Mouse (Mus musculus): Measurements from ENCODE around the gene Pidd1.

The Pidd1 gene

DNA sequence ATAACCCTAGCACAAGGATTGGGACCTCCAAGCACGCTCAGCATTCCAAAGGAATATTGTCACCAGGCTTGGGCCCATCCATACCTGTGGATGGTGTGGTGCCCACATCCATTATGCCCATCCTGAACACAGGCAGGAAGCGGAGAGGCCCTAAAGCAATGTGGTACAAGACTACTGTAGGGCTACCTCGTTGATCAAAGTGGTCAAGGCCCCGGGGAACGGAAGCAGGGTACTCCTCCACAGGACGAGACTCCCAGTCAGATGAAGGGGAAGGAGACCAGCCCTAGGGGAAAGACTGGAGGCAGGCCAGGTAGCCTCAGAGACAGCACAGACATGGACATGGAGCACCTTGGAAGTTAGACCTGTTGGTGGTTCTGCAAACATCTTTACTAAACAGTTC, 28.9 kb upstream of the Pidd1 start:
- DNase-seq (ENCODE audit: low read depth, low spot score) = no peak

DNA sequence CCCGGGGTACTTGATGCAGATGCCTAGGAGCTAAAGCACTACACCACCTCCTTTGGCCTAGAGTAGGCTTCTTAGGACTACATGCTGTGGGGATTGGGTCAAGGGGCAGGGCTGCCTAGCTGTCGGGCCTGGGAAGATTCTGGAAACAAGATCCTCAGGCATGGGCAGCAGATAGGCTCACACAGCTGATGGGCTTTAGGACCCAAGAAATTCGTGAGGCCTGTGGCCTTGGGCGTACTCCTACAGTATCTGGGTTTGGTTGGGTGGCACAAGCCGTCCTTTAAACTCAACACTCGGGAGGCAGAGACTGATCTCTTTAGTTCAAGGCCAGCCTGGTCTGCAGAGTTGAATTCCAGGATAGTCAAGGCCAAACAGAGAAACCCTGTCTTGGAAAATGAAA, 28.4 kb upstream of the Pidd1 start:
- no peak for DNase-seq (ENCODE audit: low read depth, low spot score)

DNA sequence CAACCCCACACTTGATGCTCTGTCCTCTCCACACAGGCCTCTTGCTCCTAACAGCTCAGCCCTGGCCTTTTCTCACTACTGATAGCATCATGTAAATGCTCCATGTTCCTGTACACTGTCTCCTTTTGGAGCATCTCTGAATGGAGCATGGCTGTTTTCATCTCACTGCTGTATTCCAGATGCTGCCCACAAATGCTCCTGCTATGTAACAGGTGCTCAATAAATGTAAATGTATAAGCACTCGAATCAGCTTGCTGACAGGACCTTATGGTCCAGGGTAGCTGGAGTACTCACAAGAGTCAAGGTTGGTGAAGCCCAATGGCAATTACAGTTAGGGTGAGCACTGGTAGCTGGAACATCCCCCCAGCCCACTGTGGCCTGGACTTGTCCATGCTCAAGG, 27.4 kb upstream of the Pidd1 start:
- no peak for DNase-seq (ENCODE audit: low read depth, low spot score)

DNA sequence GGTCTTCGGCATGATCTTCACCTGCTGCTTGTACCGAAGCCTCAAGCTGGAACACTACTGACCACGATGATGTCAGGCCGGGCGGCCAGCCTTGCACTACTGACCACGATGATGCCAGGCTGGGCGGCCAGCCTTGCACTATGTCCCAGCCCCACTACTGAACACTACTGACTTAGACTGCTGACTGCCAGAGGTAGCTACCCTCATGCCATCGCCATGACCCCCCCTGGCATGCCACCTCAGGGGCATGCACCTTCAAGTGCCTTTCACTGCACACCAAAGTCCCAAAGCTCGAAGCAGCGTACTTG, 26.8 kb upstream of the Pidd1 start:
- DNase-seq (ENCODE audit: low read depth, low spot score) = no peak

DNA sequence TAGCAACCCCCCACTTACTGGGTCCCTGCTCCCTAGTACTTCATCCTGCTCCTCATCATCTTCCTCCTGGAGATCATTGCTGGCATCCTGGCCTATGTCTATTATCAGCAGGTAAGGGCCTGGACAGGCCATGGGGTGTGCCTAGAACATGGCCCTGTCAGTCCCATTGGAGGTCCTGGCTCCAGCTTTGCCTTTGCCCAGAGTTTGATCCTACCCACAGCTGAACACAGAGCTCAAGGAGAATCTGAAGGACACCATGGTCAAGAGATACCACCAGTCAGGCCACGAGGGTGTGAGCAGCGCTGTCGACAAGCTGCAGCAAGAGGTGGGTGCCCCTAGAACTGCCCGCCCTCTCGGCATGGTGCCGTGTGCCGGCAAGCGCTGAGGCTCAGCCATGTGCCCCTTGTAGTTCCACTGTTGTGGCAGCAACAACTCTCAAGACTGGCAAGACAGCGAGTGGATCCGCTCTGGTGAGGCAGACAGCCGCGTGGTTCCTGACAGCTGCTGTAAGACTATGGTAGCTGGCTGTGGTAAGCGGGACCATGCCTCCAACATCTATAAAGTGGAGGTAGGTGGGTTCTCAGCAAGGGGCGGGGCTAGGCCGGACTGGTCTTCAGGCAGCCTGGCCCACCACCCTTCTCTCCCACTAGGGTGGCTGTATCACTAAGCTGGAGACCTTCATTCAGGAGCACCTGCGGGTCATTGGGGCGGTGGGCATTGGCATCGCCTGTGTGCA, 26.2 kb upstream of the Pidd1 start:
- no peak for DNase-seq (ENCODE audit: low read depth, low spot score)

DNA sequence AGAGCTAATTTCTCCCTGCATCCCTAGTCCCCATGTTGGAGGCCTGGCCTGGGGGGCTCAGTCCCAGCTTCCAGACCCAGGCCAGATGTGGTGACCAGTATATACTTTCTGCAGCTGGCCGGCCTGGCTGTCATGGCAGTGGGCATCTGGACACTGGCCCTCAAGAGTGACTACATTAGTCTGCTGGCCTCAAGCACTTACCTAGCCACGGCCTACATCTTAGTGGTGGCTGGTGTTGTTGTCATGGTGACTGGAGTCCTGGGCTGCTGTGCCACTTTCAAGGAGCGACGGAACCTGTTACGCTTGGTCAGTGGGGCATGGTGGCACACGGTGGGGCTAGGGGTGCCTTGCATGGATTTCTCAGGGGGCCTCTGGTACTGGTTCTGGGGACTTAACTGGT, 25.5 kb upstream of the Pidd1 start:
- DNase-seq (ENCODE audit: low read depth, low spot score) = no peak

DNA sequence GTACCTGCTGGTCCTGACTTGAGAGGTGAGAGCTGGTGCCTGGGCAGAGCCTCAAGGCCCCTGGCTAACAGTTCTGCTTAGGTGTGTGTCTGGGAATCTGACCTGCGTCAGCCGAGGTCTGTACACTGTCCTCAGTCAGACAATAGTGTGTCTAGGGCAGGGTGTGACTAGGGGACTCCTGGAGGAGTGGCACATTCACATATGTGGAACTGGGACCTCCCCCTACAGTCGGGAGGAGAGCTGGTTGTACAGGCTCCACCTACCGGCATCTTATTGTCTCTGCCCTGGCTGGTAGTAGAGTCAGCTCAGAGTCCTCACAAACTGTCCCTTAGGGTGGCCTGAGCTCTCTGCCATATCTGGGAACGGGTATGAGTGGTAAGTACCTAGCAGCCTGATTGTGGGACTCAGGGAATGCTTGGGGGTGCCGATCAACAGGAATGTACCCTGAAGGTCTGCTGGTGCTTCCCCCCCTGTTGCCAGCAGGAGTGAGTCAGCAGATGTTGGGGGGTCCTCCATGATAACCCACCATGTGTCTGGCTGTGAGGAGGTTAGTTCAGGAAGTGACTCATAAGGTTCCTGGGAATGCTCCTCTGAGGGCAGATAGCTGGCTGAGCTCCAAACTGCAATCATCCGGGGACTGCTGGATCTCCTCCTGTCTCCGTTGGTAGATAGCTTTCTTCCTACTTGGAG, 24.8 kb upstream of the Pidd1 start:
- peak; percentile 75 for DNase-seq (ENCODE audit: low read depth, low spot score)

DNA sequence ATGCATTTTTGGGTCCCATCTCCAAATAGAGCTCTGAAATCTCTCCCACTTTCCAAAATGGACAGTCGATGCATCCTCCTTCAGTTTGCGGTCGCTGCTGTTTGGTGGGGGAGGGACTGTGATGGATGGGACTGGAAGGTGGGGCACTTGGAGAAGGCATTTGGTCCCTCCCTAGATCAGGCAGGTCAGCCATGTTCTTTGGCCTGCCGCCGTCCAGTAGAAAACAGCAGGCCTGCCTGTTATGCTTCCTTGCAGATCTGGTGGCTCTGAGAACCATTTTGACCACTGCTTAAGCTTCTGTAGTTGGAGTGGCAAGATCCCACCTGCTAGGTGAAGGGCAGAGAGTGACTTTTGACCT, 24.3 kb upstream of the Pidd1 start:
- DNase-seq (ENCODE audit: low read depth, low spot score) = no peak

DNA sequence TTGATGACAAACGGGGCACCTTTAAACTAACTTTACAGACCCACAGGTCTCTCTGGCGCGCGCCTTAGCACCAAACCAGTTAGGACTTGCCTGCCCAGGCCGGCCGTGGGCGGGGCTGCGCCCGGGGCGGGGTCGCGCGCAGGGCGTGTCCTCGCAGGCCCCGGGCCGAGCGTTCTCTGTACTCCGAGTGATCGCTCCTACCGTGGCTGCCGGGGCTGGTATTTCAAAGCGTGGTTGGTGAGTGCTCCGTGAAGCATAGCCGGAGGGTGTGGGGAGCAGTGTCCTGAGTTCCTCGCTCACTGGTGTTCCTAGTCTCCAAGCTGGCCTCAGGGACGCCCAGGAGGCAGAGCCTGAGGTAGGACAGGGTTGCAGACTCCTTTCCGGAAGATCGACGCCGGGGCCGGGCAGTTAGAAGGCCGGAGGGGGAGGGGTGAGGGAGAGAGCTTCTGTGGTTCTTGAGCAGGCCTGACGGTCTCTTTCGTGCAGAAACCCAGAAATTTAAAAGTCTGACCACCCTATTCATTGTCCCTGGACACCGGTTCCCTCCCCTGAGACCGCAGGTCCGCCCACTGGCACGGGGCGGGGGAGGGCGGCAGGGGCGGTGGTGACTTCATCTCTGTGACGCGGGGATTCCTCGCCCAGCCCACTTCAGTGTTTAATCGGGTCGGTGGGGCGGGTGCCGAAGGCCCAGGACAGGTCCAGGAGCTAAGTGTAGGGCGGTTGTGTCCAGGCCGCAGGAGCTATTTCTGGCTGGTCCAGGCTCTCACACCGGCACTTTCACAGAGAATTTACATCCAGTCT, 23.6 kb upstream of the Pidd1 start, which contains the start of gene Cd151:
Gene Cd151, plus strand, starts transcription at position 163 of the 801 bp plus-strand sequence.
- DNase-seq (ENCODE audit: low read depth, low spot score) = peak; percentile 69

DNA sequence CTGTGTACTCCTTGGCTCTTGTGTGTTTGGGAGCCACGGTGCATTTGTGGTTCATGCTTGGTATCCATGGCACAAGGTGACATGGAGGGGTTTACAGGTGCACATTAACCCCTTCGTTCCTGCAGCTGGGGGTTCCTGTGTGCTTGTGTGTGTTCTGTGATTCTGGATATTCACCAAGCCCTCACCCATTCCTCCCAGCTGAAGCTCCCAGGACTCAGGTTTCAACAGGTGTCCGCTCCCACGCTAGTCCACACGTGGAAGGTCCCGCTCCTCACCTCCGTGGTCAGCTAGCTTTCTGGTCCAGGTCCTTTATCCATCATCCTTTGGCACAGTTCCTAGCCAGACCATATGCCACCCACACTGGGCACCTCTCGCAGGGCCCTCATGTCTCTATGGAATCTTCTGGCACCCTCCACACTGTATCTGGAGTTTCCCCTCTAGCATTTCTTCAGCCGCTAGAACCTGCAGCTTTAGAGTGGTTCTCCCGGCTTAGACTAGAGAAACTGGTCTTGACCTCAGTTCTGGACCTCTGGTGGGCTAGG, 22.9 kb upstream of the Pidd1 start:
- DNase-seq (ENCODE audit: low read depth, low spot score) = no peak

DNA sequence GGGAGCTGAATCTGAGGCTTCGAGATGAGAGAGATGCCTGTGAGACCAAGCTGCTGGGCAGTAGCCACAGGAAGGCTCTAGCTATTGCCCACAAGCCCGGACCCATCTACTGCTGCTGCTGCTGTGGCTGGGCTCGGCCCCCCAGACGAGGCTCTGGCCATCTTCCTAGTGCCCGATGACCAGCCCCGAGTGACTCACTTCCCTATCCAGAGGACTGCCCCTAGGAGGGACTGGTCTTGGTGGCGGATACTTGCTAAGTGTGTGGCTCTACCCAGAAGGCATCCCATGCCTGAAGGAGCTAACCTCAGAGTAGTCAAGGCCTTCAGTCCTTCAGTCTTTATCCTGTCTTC, 22.2 kb upstream of the Pidd1 start:
- DNase-seq (ENCODE audit: low read depth, low spot score) = no peak

DNA sequence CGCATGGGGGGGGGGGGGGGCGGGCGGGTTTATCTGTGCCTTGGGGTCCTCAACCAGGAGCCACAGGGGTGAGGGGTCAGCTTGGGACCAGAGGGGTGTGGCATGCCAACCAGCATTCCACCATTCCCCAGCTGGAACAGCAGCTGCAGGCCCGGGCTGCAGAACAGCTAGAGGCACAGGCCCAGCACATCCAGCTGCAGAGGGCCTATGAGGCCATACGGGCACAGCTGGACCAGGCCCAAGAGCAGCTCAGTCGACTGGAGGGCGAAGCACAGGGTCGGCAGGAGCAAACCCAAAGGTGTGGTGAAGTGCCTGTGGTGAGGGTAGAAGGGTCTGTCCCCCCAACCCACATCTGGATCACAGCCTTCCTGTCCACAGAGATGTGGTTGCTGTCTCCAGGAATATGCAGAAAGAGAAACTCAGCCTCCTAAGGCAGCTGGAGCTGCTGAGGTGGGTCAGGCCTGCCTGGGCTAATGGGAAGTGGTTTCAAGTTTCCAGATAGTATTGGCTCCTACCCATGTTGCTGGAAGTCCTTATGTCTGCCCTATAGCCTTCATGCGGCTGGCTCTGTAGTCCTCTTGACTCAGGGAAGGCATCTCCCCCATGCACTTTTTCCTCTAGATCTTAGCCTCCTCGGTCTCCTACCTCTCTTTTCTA, 21.7 kb upstream of the Pidd1 start:
- DNase-seq (ENCODE audit: low read depth, low spot score) = no peak

DNA sequence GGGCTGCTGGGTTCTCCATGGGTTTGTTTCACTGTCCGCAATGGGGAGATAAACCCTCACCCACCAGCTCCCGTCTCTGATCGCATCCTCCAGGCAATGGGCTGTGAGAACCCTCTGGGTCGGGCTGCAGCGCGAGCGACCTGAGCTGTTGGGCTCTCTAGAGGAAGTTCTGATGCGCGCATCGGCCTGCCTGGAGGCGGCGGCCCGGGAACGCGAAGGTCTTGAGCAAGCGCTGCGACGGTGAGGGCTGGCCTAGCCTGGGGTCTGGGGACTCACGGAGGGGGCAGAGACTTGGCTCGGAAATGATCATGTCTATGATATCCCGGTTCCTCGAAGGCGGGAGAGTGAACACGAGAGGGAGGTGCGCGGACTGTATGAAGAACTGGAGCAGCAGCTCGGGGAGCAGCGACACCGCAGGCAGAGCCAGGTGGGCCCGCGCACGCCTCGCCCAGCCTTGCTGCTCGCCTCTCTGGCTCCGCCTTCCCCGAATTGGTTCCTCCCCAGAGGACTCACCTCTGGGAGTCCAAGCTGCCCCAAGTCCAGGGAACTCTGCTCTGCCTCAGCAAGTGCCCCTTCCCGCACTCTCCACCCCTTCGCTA, 20.9 kb upstream of the Pidd1 start:
- DNase-seq (ENCODE audit: low read depth, low spot score) = no peak

DNA sequence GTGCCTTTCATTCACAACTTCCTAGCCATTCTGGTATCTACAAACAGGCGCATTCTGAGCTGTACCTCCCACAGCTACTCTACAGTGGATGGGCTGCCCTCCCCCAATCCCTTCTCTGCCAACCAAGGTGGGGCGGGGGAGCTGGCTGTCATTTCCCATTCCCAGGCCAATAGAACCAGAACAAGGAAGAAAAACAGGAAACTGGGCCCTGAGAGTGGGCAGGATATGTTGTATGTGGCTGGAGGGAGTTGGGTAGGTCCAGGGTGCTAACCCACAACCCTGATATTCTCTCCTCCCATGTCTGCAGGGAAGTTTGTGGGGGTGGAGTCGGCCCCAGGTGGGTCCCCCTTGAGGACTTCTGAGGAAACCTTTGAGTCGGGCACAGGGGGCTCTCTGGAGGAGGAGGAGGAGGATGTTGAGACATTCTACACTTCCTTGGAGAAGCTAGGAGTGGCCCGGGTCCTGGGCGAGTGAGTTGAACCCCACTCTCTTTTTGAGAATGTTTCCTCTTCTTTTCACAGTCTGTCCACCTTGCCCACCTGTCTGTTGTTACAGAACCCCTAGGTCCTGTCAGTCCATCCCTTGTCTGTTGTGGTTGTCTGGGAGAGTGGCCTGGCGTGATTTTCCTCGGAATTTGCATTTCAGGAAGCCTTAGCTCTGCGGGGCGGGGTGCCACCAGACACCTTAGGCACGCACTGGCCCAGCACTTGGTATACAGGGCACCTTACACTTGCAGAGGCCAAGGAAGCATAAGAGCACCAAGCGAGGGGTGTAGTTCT, 20.2 kb upstream of the Pidd1 start:
- DNase-seq (ENCODE audit: low read depth, low spot score) = no peak

DNA sequence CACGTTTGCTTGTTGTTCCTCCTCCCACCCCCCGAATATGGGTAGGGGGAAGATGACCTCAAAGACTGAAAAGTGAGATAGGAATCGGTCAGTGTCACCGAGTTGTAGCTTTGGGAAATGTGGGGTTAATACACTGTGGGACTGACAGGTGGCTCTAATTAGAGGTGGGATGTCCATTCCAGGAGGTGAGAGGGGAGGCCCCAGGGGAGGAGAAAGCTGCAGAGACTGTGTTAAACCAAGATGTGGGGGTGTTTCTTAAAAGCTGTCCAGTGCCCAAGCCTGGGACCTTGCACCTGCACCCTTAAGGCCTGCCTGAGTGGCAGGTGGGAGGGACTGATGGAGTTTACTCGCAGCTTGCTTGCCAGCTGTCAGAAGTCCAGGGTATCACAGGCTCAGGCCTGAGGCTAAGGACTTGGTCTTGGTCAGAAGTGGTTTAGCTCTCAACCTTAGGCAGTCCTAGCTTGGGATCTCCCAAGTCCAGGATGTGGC, 18.6 kb upstream of the Pidd1 start:
- no peak for DNase-seq (ENCODE audit: low read depth, low spot score)

DNA sequence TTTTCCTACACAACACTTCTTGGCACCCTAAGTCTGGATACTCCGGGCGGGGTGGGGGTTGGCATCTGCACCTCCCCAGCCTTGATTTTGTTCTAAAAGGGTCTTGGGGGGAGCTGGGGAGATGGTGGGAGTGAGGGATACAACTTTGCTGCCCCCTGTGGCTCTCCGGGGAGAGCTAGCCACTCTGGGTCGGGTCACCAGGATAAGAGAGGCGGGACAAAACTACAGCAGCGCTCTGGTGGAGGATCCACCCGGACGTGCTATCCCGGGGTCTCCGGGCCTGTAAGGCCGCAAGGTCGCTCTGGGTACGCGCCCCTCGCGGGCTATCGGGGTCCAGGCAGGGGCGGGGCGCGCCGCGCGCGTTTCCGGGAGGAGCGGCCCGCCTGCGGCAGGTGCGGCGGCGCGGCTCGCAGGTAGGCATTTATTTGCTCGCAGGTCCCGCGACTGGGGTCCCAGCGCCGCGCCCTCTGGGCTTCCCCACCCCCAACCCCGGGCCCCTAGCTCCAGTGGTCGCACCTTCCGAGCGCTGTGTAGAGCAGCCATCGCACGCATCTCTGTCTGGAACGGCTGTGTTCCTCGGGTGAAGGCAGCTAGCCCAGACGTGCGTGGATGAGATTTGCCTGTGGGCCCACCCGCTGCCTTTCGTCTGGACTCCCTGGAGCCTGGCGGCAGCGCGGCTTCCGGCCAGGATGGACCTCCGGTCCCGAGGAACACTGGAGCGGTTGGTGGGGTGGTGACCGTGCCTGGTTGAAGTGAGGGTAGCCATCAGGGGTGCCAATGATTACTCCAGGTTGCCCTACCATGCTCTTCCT, 17.9 kb upstream of the Pidd1 start:
- no peak for DNase-seq (ENCODE audit: low read depth, low spot score)

DNA sequence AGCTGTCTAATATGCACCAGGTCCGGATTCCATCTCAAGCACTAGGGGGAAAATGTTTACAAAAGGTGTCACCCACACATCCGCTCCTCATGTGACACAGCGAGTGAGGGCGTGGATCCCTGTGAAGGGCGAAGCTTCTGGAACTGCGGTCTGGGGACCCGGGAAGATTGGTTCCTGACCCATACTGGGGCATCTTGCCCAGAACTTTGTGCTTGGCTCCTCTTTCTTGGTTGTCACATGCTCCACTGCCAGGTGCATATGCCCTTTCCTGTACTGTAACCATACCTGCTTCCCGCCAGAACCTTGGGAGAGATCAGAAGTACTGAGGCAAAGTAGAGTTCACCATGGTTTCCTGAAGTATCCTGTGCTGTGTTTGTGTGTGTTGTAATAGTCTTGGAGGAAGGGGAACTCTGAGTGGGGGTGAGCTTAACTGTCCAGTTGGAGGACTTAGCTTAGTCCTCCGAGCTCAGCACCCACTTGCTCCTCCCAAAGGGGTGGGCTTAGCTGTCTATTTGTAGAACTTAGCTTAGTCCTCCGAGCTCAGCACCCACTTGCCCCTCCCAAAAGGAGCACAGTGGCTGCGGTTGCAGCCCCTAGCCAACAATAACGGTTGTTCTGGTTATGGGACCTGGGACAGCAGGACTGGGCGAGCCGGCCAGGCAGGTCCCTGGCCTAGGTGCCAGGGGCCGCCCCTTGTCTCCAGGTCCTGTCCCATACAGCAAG, 16.7 kb upstream of the Pidd1 start, which contains the start of gene Cracr2b:
Gene Cracr2b, plus strand, starts transcription at position 704 of the 723 bp plus-strand sequence.
- no peak for DNase-seq (ENCODE audit: low read depth, low spot score)

DNA sequence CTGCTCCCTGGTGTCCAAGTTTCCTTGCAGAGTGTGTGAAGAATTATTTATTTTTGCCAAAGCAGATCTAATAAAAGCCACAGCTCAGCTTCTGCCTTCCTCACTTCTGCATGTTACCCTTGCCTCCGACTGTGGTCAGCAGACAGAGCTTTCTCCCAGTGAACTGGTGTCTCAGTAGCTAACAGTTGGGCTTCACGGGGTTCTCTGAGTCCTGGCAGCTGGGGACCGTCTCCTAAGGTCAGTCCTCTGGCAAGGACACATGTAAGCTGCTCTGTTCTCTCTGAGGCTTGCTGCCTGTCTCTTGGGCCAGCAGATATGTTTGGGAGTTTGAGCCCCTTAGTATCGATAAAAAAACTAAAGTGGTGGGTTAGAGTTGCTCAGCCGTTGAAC, 16.2 kb upstream of the Pidd1 start:
- DNase-seq (ENCODE audit: low read depth, low spot score) = no peak

DNA sequence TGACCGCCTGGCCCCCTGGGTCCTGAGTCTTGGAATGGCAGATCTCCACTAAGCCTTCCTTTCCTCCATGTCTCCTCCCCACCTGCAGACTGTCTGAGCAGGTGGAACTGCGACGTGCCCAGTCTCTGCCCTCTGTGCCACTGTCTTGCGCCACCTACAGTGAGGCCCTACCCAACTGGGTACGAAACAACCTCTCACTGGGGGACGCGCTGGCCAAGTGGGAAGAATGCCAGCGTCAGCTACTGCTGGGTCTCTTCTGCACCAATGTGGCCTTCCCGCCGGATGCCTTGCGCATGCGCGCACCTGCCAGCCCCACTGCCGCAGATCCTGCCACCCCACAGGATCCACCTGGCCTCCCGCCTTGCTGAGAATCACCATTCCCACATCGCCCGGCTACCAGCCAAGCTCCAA, 15.5 kb upstream of the Pidd1 start:
- DNase-seq (ENCODE audit: low read depth, low spot score) = no peak

Measured in skeletal muscle tissue, adult 2 months (tissue).